Mouse (Mus musculus): ENCODE measurements around the gene BC005561.
"Not testable (repeated sequence)": the region's sequence is repeated elsewhere in the genome, so short reads cannot be mapped to it uniquely, and the experiment has no call there.

BC005561 gene

DNA sequence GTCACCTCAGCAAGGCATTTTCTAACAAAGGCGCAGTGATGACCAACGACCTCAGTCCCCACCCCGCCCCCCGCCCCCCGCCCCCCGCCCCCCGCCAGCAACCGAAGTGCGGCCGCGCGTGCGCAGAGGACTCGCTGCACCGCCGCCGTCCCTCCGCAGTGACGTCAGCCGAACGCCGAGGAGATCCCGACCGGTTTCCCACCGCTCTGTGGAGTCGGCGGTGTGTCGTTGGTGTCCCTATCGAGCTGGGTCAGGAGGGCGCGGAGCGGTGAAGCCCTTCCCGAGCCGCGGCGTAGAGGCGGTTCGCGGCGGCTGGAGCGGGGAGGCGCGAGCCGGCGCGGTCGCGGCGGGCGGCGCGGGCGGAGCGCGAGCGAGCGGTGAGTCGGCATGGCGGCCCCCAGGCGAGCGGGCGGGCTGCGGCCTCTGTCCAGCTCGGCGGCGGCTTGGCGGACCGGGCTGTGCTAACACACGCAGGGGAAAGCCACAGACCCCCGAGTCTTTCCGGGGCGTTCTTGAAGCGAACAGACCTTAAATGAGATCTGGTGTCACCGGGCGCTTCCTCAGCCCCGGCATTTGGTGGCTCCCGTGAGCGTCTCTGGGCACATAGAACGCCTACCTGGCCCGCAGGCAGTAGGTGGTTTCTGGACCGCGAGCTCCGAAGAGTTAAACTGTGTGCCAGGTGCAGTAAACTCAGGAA is at the start of gene BC005561:
Gene BC005561, plus strand, starts transcription at position 158 of the 697 bp plus-strand sequence.
- peak; percentile 87 for DNase-seq

DNA sequence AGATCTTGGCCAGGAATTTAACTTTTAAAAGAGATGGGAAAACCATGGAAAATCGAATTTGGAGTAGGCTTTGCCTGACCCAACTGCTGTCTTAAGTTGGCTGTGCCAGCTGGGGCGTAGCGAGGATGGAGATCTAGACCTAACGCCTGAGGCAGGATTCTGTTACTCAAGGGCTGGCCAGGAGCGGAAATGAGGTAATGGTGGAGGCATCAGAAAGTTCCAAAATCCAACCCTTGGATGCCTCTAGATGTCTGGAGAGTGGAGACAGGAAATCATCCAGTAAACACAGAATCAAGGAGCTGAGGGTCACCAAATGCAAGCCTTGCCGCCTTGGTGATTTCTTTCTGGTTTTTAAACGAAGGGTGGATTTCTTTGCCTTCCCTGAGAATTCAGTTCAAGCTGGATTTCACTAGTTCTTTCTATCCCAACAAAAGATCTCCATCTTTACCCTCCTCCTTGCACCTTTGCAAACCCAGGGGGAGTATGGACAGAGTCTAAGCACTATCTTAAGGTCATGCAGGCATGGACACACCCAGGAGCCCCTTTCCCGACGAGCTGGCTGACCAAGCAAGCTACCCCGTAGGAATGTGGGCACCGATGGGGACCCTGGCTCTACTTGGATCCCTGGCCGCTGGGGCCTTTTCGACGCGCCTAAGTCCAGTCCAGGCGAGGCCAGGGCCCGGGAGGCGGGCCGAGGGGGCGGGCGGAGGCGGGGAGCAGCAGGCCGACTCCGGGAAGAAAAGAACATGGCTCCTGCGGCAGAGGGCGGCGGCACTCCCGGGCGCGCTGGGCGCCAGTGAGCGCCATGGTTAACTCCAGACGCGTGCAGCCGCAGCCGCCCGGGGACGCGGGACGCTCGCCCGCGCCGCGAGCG is 49.1 kb upstream of the BC005561 start, which contains the start of gene Pkd2:
Gene Pkd2, plus strand, starts transcription at position 619 of the 874 bp plus-strand sequence.
- peak; percentile 69 for DNase-seq

DNA sequence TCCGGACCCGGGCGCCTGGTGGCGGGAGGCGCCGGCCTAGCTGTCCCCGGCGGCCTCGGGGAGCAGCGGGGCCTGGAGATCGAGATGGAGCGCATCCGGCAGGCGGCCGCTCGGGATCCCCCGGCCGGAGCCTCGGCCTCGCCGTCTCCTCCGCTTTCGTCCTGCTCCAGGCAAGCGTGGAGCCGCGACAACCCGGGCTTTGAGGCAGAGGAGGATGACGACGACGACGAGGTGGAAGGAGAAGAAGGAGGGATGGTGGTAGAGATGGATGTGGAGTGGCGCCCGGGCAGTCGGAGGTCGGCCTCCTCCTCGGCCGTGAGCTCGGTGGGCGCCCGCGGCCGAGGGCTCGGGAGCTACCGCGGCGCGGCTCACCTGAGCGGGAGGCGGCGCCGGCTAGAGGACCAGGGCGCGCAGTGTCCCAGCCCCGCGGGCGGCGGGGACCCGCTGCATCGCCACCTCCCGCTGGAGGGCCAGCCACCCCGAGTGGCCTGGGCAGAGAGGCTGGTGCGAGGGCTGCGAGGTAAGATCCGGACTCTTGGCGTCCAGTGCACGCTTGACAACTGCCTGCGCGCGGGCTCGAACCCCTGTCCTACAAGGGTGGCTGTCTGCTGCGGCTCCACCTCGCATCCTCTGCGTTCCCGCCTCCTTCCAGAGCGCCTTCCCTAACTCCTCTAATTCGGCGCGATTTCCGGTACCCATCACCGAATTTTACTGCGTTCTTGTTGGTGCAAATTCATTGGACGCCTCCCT is 48.3 kb upstream of the BC005561 start:
- DNase-seq = peak; percentile 67

- DNase-seq = no peak
Measured at GRCm38 (mm10) chr5:104460456-104460838, 47.7 kb upstream of the BC005561 start.

- DNase-seq = no peak
Measured at GRCm38 (mm10) chr5:104460856-104461255, 47.3 kb upstream of the BC005561 start.

DNA sequence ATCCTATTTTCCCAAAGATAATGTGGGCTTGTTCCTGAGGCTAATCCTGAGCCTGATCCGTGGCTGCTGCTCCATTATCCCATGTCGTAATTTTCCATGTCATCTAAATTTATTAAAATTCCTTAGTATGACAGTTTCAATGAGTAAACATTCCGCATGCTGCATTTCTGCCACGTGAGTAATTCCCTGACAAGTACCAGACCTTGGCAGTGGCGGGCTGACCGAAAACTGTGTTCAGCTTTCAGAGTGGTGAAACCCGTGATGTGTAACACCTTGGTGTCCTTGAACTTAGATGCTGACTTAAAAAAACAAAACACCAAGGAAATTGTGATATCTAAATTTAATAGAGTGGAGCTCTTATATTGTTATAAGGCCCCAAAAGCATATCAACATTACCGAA is 42.9 kb upstream of the BC005561 start:
- no peak for DNase-seq

GRCm38 (mm10) chr5:104465731-104466130 is 42.4 kb upstream of the BC005561 start:
- DNase-seq = no peak

GRCm38 (mm10) chr5:104466816-104467215 is 41.3 kb upstream of the BC005561 start:
- DNase-seq = no peak

GRCm38 (mm10) chr5:104468586-104468985 is 39.6 kb upstream of the BC005561 start:
- DNase-seq = no peak

GRCm38 (mm10) chr5:104470981-104471391 is 37.2 kb upstream of the BC005561 start:
- DNase-seq = no peak

DNA sequence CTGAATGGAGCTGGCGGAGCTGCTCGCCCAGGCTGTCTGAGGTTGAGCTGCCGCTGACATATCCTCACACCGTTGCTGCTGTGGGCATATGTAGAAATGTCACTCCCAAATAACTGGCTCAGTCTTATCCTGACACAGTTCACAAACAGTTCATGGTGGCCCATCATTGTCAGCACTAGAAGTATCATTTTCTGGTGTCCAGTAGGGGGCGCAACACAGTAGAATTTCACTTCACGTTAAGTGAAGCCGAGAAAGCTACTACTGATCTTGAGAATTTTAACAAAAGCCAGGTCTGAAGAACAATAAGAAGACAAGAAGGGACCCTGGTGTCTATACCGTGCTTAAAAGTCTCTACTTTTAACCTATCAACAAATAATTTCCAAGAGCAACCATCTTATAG is 35.8 kb upstream of the BC005561 start:
- DNase-seq = no peak

DNA sequence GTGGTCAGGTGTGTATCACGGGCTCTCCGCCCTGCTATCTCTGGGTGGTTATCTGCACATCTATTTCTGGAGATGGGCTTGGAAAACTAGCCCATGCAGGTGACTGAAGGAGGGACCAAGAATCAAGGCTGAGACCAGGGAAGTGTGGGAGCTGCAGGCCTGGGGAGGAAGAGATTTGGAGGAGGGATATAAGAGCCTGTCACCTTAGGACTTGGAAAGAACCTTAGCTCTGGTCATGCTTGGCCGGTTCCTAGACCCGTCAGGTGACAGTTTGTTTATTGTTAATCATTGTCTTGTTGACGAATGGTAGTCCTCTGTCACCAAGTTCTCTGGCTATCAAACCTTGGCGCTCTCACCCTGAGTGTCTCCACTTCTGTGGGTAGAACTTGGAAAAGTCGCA is 27.8 kb upstream of the BC005561 start:
- DNase-seq = no peak

GRCm38 (mm10) chr5:104482856-104483255 is 25.3 kb upstream of the BC005561 start:
- no peak for DNase-seq

DNA sequence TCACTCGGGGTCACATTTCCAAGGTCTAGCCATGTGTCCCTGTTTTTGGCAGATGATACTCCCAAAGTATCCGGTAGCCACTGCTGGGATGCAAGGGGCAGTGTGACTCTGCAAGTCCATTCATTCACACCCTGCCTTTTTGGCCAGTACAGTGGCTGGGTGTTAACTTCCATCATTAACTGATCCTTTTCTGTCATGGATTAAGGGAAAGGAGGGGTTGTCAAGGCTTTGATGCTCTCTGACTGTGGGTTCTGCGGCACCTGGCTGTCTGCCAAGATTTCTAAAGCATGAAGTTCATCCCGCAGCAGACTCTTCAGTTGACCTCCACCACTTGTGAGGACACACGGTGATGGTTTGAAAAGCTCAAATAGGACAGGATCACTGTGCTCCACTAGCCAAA is 16.6 kb upstream of the BC005561 start:
- DNase-seq = no peak

- DNase-seq = no peak
Measured at GRCm38 (mm10) chr5:104504883-104505282, 3.3 kb upstream of the BC005561 start.

- DNase-seq = no peak
Measured at GRCm38 (mm10) chr5:104507829-104508194, 340 bp upstream of the BC005561 start.

- DNase-seq = no peak
Measured at GRCm38 (mm10) chr5:104511211-104511610, 3.1 kb downstream of the BC005561 start.

DNA sequence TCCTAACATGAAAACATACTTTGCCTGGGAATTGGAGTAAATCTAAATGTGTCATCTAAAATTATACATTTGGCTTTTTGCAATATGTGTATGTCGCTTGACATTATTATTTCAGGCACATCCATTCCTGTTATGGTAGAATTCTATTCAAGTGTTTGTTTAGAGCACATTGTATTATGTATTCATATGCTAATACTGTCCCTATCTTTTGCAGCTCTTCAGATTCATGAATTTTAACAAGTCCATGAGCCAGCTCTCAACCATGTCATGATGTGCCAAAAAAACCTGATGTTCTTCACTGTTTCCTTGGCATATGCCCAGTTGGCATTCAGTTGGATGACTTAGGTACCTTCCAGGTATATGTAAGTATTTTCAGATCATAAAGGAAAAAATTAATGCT is 30.5 kb downstream of the BC005561 start:
- no peak for DNase-seq

GRCm38 (mm10) chr5:104539331-104539730 is 31.2 kb downstream of the BC005561 start:
- no peak for DNase-seq

DNA sequence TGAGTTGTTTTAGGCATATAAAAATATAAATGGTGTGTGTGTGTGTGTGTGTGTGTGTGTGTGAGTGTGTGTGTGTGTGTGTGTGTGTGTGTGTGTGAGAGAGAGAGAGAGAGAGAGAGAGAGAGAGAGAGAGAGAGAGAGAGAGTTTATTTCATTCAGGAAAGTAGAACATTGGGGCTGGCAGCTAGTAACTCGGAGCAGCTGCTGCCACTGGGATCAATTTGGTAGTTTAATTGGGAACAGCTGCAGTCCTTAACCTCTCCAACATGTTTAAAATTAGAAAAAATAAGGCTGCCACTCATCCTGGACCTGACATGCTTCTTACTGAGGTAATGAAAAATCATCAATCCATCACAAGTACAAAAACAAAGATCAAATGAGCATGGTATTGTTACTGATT is 59.9 kb downstream of the BC005561 start:
- DNase-seq = not testable (repeated sequence)

DNA sequence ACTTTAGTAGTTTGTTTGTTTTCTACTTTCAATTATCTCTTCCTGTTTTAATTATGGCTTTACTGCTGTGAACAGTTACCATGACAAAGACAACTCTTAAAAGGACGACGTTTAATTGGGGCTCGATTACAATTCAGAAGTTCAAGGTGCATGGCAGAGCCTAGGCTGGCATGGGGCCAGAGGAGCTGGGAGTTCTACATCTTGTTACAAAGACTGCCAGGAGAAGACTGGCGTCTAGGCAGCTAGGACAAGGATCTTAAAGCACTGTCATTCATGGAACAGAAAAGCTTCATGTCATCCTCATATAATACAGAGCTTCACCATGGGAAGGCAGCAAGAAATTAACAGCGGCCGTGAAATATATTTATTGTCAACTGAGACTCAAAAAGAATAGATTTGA is 62.6 kb downstream of the BC005561 start:
- peak; percentile 10 for DNase-seq

DNA sequence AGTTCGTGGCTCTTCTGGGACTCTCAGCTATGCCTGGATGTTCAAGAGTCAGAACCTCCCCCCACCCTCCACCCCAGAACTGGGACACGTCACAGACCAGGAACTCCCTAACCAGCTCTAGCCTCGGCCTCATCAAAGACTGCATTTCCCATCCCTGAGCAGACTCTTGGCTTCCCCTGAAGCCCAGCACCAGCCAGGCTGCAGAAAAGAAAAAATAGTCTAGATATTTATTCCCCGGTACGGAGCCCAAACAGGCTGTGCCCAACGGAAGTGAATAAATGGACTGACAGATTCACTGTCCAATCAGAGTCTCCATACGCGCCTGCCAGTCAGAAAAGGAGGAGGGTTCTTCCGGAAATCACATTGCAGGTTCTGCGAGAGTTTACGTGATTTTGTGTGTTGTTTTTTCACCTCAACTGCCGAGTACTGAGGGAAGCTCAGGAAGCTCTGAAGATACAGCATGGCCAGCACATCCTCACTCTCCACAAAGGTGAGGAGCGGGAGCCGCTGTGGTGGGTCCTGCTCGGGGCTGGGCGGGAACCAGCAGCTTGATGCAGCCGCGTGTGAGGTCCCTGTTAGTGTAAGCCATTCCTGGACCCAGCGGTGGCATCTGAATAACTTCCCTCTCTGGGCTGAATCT is 63.2 kb downstream of the BC005561 start:
- DNase-seq = peak; percentile 88
